Mouse (Mus musculus) midbrain, embryonic 11.5 days (tissue): Measurements from ENCODE around the gene D630039A03Rik. TPM values are rescaled to one million over a fixed set of nuclear protein-coding genes. Genes with fewer than 3 reads are reported as not detected.
A peak's percentile ranks its signal among the peaks of the same experiment; 100 is the strongest.

Experiments
- ATAC-seq: fragments of 200-750 bp; cut with Nextera tagmentation; 2 replicates; pipeline ENCODE4 v1.8.0; 2017; ENCODE audit warnings: moderate TSS enrichment, moderate library complexity; ENCODE audit not compliant: low FRiP score
- DNase-seq: peaks from one replicate; pipeline ENCODE4 v3.0.0; 2015; ENCODE audit warnings: low spot score; ENCODE audit errors: missing footprints
- H3K27ac ChIP-seq: fragments of 300-500 bp; sonication (generic); 2 replicates; pipeline ENCODE4 v1.5.1; 2014; ENCODE audit warnings: low read depth, low read length
- H3K27me3 ChIP-seq: fragments of 300-500 bp; sonication (generic); 2 replicates; pipeline ENCODE4 v1.6.1; 2014; ENCODE audit warnings: mild to moderate bottlenecking, low read length, moderate library complexity, mixed read lengths; ENCODE audit not compliant: control insufficient read depth, insufficient read depth
- H3K36me3 ChIP-seq: fragments of 300-500 bp; sonication (generic); 2 replicates; pipeline ENCODE4 v1.6.1; 2014; ENCODE audit warnings: mild to moderate bottlenecking, low read length, moderate library complexity, mixed read lengths; ENCODE audit not compliant: control insufficient read depth, insufficient read depth
- H3K4me1 ChIP-seq: fragments of 300-500 bp; sonication (generic); 2 replicates; pipeline ENCODE4 v1.6.1; 2014; ENCODE audit warnings: low read length; ENCODE audit not compliant: control insufficient read depth, insufficient read depth
- H3K4me2 ChIP-seq: fragments of 300-500 bp; sonication (generic); 2 replicates; pipeline ENCODE4 v1.6.1; 2014; ENCODE audit warnings: mild to moderate bottlenecking, moderate library complexity
- H3K4me3 ChIP-seq: fragments of 300-500 bp; sonication (generic); 2 replicates; pipeline ENCODE4 v1.5.1; 2014; ENCODE audit warnings: low read depth, low read length
- H3K9ac ChIP-seq: fragments of 300-500 bp; sonication (generic); 2 replicates; pipeline ENCODE4 v1.6.1; 2014; ENCODE audit warnings: low read length
- H3K9me3 ChIP-seq: fragments of 300-500 bp; sonication (generic); 2 replicates; pipeline ENCODE4 v1.6.1; 2016; ENCODE audit warnings: low read length; ENCODE audit not compliant: control insufficient read depth
- WGBS: fragments of 180-500 bp; shearing (Covaris S2); extraction: QIAGEN DNeasy Blood & Tissue Kit; methylation state at CpG from one replicate; pipeline ENCODE4 v1.1.7; 2014; 5-methylcytosine and 5-hydroxymethylcytosine counted together
- polyA plus RNA-seq: library from polyadenylated mRNA; unstranded; fragments of >200 nt; fragmentation: Nextera tagmentation; extraction: Ambion mirVana; gene quantifications from 2 replicates; pipeline ENCODE4 v1.2.1, GENCODE M21; 2014

The D630039A03Rik gene
- polyA plus RNA-seq, 1 experiment from 2014 or later, result 0.04 TPM

GRCm38 (mm10) chr4:57888246-57888645 lies 27.9 kb downstream of the D630039A03Rik start:
- Histone ChIP-seq H3K4me2 (no peak overlapping the region), H3K9me3 (no peaks in the 10 kb centered on the region), H3K4me1 (peaks cover 9% of the 10 kb centered on the region), H3K4me3 (no peak overlapping the region), H3K36me3 (no peaks in the 10 kb centered on the region), H3K27ac (no peak overlapping the region), H3K9ac (no peak overlapping the region), H3K27me3 (no peaks in the 10 kb centered on the region)
- DNase-seq (no peak), ATAC-seq (no peak)
- WGBS, result 87% methylated on average over 2 of the region's 2 CpGs

DNA sequence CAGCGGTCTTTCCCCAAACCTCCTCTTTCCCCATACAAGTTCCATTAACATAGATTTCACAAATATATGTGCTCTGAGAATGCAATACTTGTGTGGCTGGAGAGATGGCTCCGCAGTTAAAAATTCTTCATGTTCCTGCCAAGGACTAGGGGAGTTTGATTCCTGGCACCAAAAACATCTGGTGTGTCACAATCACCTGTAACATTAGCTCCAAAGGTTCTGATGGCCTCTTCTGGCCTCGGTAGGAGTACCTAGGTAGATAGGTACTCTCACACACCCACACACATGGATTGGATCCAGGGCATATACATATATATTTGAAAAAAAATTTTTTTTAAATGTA lies 29.2 kb downstream of the D630039A03Rik start:
- 94% methylated on average over 3 of the region's 3 CpGs for WGBS
- Histone ChIP-seq H3K27me3 (no peaks in the 10 kb centered on the region), H3K4me3 (no peak overlapping the region), H3K9me3 (no peaks in the 10 kb centered on the region), H3K4me2 (no peak overlapping the region), H3K36me3 (no peaks in the 10 kb centered on the region), H3K9ac (no peak overlapping the region), H3K4me1 (peaks cover 6% of the 10 kb centered on the region; the same call in 1 of the 2 replicates), H3K27ac (no peak overlapping the region)
- no peak for ATAC-seq
- DNase-seq, result no peak

- H3K9me3 ChIP-seq, result no peaks in the 10 kb centered on the region
- H3K27me3 ChIP-seq, result no peaks in the 10 kb centered on the region
- H3K4me2 ChIP-seq, result no peak overlapping the region
- H3K4me3 ChIP-seq, result no peak overlapping the region
- peaks cover 3% of the 10 kb centered on the region; the same call in 1 of the 2 replicates for H3K4me1 ChIP-seq
- no peak overlapping the region for H3K9ac ChIP-seq
- H3K36me3 ChIP-seq, result no peaks in the 10 kb centered on the region
- DNase-seq (no peak), ATAC-seq (peak; percentile 48; the same call in 1 of the 2 replicates)
- 64% methylated on average over 11 of the region's 11 CpGs for WGBS
- no peak overlapping the region for H3K27ac ChIP-seq
These were observed 29.8 kb downstream of the D630039A03Rik start for GRCm38 (mm10) chr4:57886066-57886887.

DNA sequence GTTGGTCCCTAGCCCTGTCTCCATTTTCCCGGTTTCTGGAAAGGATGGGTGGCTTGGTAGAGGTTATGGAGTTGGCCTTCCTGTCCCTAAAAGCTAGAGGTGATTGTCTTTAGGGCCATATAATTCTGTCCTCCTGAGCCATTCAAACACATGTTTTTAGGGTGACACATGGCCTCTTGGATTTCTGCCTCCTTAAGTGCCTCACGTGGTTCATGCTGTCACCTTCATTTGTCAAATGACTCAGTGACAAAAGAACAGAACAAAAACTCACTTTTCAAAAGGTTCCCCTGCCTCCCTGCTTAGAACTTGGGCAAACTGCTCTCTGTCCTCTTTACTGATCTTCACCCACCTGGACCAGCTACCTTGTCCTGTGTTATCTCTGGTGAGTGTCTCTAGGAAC lies 30.9 kb downstream of the D630039A03Rik start:
- Histone ChIP-seq H3K4me1 (peaks cover 3% of the 10 kb centered on the region; the same call in 1 of the 2 replicates), H3K9me3 (no peaks in the 10 kb centered on the region), H3K4me3 (no peak overlapping the region), H3K9ac (no peak overlapping the region), H3K4me2 (no peak overlapping the region), H3K36me3 (no peaks in the 10 kb centered on the region), H3K27ac (no peak overlapping the region), H3K27me3 (no peaks in the 10 kb centered on the region)
- no peak for DNase-seq
- no peak for ATAC-seq
- 70% methylated on average over 2 of the region's 2 CpGs for WGBS

DNA sequence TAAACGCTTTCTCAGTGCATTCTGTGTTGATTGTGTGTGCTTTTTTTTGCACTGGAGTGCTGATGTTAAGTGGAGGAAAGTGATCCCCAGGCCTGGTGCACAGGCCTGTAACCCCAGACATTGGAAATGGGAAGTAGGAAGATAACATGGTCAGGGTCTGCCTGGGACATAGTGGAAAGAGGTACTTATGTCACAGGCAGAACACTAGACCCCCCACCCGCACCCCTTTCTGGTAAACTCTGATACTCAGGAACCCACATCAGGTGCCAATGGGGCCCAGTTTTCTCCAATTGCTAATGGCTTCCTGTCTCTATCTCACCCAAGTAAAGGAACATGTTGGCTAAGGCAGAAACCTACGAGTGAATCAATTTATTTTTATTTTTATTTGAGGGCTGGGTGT lies 31.6 kb downstream of the D630039A03Rik start:
- no peak overlapping the region for H3K9ac ChIP-seq
- no peak overlapping the region for H3K27ac ChIP-seq
- ATAC-seq, result no peak
- no peaks in the 10 kb centered on the region for H3K9me3 ChIP-seq
- no peak for DNase-seq
- peaks cover 3% of the 10 kb centered on the region; the same call in 1 of the 2 replicates for H3K4me1 ChIP-seq
- 88% methylated on average over 3 of the region's 3 CpGs for WGBS
- no peak overlapping the region for H3K4me3 ChIP-seq
- H3K27me3 ChIP-seq, result no peaks in the 10 kb centered on the region
- H3K36me3 ChIP-seq, result no peaks in the 10 kb centered on the region
- no peak overlapping the region for H3K4me2 ChIP-seq

- H3K4me3 ChIP-seq, result no peak overlapping the region
- H3K9ac ChIP-seq, result no peak overlapping the region
- H3K4me1 ChIP-seq, result peaks cover 3% of the 10 kb centered on the region; the same call in 1 of the 2 replicates
- ATAC-seq (no peak), DNase-seq (no peak)
- no peaks in the 10 kb centered on the region for H3K27me3 ChIP-seq
- H3K27ac ChIP-seq, result no peak overlapping the region
- WGBS, result 82% methylated on average over 7 of the region's 7 CpGs
- no peaks in the 10 kb centered on the region for H3K36me3 ChIP-seq
- H3K4me2 ChIP-seq, result no peak overlapping the region
- no peaks in the 10 kb centered on the region for H3K9me3 ChIP-seq
These were observed 32.3 kb downstream of the D630039A03Rik start for GRCm38 (mm10) chr4:57883520-57884421.

DNA sequence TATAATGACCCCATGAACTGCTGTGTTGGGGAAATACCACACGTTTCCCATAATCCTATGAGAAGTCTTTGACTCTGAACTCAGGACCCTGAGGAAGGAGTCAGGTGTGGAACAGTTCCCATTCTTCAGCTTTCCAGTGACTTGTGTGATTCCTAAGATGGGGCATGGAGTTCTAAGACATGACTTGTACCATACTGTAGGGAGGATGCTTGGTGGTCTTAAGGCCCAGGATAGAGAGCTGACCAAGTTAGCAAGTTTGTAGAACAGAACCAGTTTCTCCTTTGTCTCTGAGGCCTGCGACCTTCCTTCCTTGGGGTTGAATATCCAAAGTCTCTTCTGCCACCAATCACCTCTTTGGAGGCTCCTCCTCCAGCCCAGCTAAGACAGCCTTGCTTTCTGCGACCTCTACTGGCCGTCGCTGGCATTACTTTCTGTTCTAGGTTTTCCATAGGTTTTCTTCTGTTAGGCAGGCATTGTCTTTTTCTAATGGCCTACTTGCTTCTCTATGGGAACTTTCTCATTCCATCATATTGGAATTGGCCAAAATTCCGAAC lies 36.2 kb downstream of the D630039A03Rik start:
- H3K4me1 ChIP-seq, result no peaks in the 10 kb centered on the region
- WGBS, result 12% methylated on average over 6 of the region's 6 CpGs

DNA sequence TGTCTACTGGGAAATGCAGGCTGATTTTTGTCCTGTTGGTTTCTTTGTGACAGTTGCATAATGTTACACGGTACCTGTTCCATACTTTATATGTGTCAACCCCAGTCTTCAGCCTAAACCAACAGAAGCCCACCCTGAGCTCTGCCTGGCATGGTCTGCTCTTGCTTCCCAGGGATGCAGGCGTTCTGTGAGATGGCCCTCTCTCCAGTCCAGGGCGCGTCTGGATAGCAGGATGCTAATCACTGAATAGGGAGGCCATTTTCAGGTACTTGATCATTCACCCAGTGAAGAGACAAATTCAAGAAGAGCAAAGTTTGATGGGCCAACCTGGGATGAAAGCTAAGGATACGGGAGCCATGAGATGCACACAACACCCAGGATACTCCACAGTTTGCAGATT lies 37.0 kb downstream of the D630039A03Rik start:
- 92% methylated on average over 5 of the region's 5 CpGs for WGBS
- H3K4me3 ChIP-seq, result no peak overlapping the region
- no peaks in the 10 kb centered on the region for H3K36me3 ChIP-seq
- ATAC-seq, result no peak
- DNase-seq, result no peak
- no peaks in the 10 kb centered on the region for H3K27me3 ChIP-seq
- H3K9ac ChIP-seq, result no peak overlapping the region
- no peak overlapping the region for H3K4me2 ChIP-seq
- no peaks in the 10 kb centered on the region for H3K9me3 ChIP-seq
- H3K27ac ChIP-seq, result no peak overlapping the region
- H3K4me1 ChIP-seq, result no peaks in the 10 kb centered on the region

More for the DNA sequence above, 36.2 kb downstream of the D630039A03Rik start:
- no peak overlapping the region for H3K4me3 ChIP-seq
- no peak overlapping the region for H3K4me2 ChIP-seq
- DNase-seq (peak; percentile 97), ATAC-seq (peak; percentile 65)
- no peaks in the 10 kb centered on the region for H3K9me3 ChIP-seq
- H3K9ac ChIP-seq, result no peak overlapping the region
- H3K36me3 ChIP-seq, result no peaks in the 10 kb centered on the region
- H3K27me3 ChIP-seq, result no peaks in the 10 kb centered on the region
- no peak overlapping the region for H3K27ac ChIP-seq
